Mouse (Mus musculus) neutrophil, adult 5-6 weeks (primary cell): ENCODE measurements around the gene Psmd5. TPM values are rescaled to one million over a fixed set of nuclear protein-coding genes. Genes with fewer than 3 reads are reported as not detected.
A peak's percentile ranks its signal among the peaks of the same experiment; 100 is the strongest.

ENCODE experiments used
- ATAC-seq: fragments of 151-379, 151-347 bp; 2 replicates; pipeline ENCODE4 v1.8.0; 2017; ENCODE audit warnings: mild to moderate bottlenecking, moderate TSS enrichment; ENCODE audit not compliant: insufficient number of reproducible peaks, poor library complexity, low FRiP score, severe bottlenecking; ENCODE audit errors: extremely low read depth
- total RNA-seq: library from RNA; stranded (forward); fragments of 200-1000 nt; gene quantifications from 2 replicates; pipeline ENCODE4 v1.2.3, GENCODE M21; 2017

Psmd5 gene
- 17.1 and 17.7 TPM in 2 replicates for total RNA-seq

- ATAC-seq: no peak
Observed at GRCm38 (mm10) chr2:34874816-34875345, at the start of gene Psmd5. Gene Psmd5, minus strand, starts transcription at chr2:34874968.

- ATAC-seq: no peak
Observed at GRCm38 (mm10) chr2:34922729-34923128, 48.0 kb upstream of the Psmd5 start.

- no peak for ATAC-seq
Observed at GRCm38 (mm10) chr2:34920144-34920543, 45.4 kb upstream of the Psmd5 start.

DNA sequence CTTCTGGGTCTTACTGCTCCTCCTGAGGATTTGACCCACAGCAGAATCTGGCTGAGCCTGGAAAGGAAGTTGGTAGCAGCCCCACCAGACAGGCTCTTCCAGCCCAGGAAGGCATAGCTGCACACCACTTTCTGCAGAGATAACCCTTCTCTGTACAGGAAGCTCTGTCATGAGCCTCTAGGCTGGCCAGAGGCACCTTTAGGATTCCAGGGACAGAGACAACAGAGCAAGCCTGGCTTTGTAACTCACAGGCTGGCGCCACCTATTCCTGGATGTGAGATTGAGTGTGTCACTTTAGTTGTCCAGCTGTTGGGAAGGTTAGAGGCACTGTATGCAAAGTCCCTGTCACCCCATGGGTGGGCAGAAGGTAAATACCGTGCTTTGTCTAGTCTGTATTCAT, 40.3 kb upstream of the Psmd5 start:
- ATAC-seq: no peak

- ATAC-seq: no peak
Observed at GRCm38 (mm10) chr2:34914823-34915082, 40.0 kb upstream of the Psmd5 start.

GRCm38 (mm10) chr2:34914069-34914822, 39.5 kb upstream of the Psmd5 start:
- peak; percentile 49; the same call in 1 of the 2 replicates for ATAC-seq

DNA sequence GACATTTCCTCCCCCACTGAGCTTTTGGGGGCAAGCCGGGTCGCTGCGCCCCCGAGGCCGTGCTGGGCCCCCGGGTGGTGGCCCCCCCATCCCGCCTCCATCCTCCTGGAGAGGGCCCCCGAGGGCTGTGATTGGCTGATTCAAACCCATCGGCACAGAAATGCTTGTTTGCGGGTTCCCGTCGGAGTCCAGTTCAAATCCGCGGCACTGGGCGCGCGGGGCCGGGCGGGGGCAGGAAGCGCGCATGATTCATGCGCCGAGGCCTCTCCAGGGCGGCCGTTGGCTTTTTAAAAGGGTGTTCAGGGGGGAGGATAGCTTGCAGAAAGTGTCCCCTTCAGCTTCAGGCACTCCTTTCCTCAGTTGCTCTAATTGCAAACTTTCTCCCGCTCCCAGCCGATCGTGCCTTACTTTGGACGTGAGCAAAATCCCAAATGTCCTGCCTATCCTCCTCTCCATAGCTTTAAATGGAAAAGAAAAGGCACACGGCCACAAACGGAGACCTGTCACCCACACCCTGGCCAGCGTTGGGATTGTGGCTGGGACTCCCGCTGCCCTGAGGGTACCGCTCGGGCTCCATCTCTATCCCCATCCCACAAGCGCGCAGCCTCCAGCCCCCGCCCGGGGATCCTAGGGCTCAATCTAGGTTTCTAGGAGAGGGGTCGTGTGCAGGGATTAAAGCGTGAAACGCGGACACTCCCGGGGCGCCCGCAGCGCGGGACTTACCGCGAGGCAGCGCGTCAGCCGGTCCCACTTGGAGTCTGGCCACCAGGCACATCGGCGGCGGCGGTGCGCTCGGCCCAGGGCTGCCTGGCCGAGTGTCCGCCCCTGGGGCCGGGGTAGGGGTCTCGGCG, 38.7 kb upstream of the Psmd5 start, which contains the start of gene Phf19:
Phf19 (minus strand) TSS at position 809 of the 851 bp plus-strand sequence.
- ATAC-seq: peak; percentile 31; the same call in 1 of the 2 replicates

GRCm38 (mm10) chr2:34912613-34913012, 37.8 kb upstream of the Psmd5 start:
- no peak for ATAC-seq

DNA sequence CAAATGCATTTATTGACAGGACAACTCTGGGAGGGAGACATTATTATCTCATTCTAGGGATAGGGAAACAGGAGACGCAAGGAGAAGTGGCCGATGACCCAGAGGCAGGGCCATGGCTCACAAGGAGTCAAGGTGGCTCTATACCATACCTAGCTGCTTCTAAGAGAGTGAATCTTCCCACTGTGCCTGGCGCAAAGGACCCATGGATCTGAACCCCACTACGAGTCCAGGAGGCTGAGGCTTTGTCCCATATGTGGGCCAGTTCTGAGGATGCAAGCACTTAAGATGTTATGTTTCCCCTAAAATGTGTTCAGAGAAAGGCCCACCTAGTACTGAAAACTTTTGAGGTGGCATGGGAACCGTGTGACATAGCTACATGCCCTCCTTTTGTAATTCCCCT, 37.1 kb upstream of the Psmd5 start:
- no peak for ATAC-seq

DNA sequence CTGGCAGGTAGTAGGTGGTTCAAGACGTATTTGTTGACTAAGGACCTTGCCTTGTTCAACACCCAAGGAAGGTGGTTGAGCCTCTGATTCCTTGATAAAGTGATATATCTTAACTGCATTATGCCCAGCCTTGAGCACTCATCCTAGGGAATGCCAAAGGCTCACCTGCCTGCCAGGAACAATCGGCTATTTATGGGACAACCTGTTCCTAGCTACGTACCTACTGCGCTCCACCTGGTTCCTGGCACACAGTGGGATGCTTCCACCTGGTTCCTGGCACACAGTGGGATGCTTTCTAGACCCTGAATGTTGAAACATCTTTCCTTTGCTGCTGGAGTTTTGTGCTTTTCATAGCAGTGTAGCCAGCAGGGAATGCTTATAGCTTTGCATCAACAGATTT, 35.0 kb upstream of the Psmd5 start:
- ATAC-seq: no peak

- 0 out of 2 replicates have a peak, but pooled peaks have one; percentile 6 for ATAC-seq
Observed at GRCm38 (mm10) chr2:34906861-34907604, 32.3 kb upstream of the Psmd5 start.

GRCm38 (mm10) chr2:34906426-34906825, 31.7 kb upstream of the Psmd5 start:
- no peak for ATAC-seq

DNA sequence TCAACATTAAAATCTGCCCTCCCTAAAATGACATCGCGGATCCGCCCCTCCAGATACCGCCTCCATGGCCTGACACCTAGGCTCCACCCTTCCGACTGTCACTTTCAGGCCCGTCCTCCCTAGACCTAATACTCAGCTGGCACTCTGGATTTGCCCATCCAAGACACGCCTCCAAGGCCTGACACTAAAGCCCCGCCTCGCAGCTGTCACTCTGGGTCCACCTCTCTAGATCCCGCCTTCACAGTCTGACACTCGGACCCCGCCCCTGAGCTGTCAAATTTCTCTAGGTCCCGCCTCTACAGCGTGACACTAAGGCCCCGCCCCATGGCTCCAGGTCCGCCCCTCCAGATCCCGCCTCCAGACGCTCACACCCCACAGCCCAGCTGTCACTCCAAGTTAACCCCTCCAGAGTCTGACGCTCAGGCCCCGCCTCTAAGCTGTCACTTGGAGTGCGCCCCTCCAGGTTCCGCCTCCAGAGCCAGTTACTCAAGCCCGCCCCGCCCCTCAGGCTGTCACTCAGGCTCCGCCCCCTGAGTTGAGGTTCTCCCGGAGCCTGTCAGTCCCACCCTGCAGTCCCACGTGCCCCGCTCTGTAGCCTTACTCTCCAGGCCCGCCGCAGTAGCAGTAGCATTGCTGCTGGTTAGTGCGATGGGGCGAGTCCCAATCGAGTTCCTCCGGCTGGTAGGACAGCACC, 30.2 kb upstream of the Psmd5 start:
- ATAC-seq: peak; percentile 86

- no peak for ATAC-seq
Observed at GRCm38 (mm10) chr2:34903652-34904405, 29.1 kb upstream of the Psmd5 start.

- no peak for ATAC-seq
Observed at GRCm38 (mm10) chr2:34903191-34903590, 28.4 kb upstream of the Psmd5 start.

- no peak for ATAC-seq
Observed at GRCm38 (mm10) chr2:34902731-34903130, 28.0 kb upstream of the Psmd5 start.

DNA sequence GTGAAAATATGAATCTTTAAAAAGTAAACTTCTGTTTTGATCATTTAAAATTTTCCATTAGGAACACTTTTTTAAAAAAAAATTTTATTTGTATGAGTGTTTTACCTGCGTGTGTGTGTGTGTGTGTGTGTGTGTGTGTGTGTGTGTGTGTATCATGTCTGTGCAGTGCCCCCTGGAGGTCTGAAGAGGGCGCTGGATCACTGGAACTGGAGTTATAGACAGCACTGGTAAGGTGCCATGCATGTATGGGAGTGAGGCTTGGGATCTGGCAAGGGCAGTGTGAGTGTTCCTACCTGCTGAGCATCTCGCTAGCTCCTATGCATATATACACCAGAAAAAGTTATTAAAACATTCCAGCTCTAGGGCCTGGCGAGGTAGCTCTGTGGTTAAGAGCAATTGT, 27.0 kb upstream of the Psmd5 start:
- no peak for ATAC-seq

GRCm38 (mm10) chr2:34900412-34900811, 25.6 kb upstream of the Psmd5 start:
- ATAC-seq: no peak
